Mouse (Mus musculus): ENCODE results near the gene Lpin2.

The Lpin2 gene

DNA sequence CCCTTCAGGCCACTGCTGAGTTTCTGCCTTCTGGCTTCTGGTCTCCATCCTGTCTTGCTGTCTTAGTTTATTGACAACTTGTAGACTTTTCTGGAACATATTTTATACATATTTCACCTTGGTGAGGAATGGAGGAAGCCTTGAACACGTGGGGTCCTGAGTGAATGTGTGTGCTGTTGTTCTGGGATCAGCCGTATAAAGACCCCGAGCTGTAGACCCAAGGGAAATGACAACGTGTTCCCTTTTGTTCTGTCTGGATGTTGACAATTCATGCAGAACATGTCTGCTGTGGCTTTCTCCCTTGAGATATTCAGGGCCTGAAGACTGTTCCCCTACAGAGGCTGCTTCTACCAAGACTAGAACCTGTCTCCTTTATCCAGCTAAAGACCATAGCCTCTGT is 5.0 kb upstream of the Lpin2 start:
- no peak for DNase-seq (ENCODE audit: low spot score)

DNA sequence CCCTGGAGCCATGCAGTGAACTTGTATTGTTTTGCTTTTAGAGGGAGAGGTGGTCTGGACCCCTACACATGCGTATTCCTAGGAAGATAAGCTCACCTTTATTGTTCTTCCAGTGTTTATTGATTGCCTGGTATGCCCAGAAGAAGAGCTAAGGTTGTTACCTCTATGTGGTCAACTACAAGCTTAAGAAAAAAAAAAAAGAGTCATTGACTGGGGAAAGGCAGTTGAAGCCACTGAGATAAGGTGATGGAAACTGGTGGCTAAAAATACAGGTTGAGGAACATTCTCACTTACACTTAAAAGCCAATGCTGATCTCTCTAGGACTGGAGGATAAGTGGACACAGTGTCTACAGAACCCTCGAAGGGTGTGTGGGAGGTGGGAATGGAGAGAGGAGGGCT is 4.4 kb upstream of the Lpin2 start:
- no peak for DNase-seq (ENCODE audit: low spot score)

DNA sequence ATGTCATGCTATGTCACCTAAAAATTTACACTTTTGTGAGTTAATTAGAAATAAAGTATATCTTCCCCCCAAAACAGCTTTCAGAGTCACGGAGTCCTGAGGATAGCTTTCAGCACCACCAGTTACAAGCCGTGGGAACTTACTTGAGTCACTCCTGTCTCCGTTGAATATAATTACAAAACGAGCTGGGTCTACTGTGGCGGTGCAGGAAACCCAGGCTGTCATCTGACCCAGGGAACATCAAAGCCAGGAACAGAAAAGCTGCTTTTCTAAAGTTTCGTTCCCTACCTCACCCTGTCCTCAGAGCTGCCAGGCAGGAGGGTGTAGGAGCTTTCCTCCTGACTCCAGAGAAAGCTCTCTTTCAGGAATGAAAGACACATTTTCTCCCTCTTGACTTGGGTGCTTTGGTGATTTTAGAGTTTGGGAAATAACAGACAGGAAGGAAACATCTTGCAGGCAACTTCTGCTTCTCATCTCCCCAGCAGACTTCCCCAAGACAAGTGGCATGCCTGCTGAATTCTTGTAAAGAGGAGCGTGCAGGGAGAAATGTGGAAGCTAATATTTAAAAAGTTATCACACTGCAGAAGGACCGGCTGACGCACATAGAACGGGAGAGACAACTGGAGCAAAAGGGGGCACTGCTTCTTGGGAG is 3.7 kb upstream of the Lpin2 start:
- peak; percentile 26 for DNase-seq (ENCODE audit: low spot score)

DNA sequence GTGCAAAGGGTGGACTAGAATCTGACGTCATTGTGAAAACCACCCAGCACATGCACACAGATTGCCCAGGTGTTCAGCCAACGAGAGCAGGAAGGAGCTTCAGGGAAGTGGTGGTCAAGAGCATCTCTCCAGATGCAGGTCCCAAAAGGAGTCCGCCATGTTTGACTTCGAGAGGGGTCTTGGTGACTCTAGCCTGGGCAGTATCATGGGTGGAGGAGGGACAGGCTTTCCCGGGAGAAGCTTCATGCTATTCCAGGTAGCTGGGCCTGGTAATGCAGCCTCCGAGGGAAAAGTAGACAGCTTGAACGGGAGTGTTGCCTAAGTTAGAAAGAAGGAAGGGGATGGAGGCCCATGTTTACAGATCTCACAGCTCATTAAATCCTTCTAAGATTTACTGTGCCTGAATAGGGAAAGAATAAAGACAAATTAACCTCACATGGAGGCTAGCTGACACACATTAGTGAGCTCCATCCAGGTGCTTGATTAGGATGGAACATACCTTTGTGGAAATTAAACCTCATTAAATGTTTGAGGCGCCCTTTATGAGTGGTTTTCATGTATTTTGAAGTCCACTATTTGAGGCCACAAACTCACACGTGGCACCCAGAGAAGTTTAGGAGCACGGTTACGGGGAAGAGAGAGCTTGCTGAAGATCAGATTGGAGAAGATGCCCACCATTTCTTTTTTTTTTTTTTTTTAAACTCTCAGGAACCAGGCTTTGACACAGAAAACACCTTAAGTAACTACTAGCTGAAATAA is 2.6 kb upstream of the Lpin2 start:
- no peak for DNase-seq (ENCODE audit: low spot score)

DNA sequence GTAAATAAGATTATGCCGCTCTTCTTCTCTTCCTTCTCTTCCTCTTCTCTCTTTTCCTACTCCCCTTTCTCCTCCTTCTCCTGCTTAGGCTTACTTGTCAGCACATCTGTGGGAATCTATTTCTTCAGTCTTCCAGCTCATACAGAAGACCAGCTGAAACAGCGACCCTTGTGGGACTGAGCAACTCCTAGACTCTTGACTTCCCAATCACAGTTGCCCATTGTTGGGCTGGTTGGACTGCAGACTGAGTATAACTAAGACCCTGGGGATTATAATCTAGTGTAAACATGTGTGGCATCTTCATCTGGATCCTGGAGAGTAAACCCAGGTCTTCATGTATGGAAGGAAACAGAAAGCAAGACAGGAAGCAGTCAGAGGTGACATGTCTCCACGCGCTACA is 1.8 kb upstream of the Lpin2 start:
- no peak for DNase-seq (ENCODE audit: low spot score)

DNA sequence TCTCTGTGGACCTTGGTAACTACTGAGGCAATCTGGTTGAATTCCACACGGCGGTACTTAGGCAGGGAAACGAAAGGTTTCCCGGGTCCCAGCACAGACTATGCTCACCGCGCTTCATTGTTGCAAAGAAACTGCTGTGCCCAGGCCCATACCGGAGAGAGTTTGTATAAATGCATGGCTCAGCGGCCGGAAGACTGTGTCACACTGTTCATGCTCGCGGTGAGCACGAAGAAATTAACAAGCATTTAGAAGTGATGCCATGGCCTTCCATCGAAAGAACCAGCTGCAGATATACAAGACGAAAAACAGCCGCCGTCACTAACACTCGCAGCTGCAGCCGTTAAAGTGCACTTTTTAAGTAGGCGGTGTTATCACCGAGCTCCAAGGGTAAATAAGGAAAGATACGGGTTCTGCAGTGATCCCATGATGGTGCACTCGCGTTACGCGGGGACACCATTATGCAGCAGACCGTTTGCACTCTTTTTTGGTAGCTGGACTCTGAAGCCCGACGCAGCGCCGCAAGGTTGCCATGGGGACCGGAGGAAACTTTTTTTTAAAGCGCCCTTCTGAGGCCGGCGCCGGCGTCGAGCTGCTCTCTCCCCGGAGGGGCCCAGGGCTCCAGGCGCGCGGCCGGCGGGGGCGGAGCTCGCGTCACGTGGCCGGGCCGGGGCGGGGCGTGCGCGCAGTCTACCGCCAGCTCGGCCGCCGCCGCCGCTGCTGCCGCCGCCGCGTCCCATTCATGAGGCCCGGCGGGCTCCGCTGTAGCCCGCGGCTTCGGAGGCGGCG is 704 bp downstream of the Lpin2 start:
- peak; percentile 94 for DNase-seq (ENCODE audit: low spot score)

DNA sequence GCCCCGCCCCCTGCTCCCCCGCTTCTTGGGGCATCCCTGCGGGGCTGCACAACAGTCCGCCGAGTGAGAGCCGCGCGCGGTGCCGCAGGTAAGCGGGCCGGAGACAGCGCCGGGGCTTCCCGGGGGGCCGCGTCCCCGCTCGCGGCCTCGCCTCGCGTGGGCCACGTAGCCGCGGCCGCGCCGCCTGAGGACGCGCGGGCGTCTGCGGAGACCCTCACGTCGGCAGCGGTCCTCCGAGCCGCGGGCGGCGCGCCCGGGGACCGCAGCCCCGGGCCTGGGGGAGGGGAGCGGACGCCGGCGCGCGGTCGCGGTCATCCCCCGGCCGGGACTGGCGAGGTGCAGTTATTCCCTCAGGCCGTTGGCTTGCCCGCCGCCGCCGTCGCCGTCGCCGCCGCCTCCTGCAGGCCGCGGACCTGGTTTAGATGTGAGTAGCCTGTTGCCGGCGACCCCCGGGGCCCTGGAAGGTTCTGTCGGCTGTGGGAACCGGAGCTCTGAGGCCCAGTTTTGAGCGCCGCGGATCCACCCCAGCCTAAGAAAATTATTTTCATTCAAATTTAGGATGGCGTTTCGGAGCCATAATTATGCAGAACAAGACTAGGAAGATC is 1.4 kb downstream of the Lpin2 start:
- peak; percentile 61 for DNase-seq (ENCODE audit: low spot score)

DNA sequence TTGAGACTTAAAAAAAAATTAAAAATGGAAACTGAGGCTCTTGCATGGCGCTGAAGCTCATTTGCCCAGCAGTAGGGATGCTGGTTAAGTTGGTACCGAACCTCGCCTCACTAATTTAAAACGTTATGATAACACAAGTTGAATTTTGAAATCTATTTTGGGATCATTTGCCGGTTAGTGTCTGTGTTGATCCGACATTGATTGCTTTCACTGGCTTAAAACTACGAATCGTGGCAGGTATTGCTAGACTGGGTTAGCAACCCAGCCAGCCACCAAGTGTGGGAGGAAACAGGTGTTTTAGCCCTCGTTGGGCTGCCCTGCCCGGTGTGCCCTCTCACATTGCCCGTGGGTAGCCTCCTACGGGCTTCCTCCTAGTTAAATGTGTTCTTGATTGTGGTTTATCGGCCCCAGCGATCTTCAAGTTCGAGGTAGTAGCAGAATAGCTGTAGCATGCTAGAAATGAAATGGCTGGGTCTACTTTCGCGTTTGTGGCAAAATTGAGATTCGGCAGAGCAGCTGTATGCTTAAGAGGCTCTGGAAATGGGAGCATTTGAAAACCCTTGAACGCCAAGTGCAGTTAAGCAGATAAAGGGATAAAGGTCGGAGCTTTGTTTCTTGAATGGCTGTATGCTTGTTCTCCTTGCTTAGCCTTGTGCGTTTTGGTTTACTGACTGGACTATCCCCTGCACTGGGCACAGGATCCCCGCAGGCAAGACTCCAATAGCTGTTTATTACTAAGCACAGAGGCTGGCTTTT is 2.2 kb downstream of the Lpin2 start:
- DNase-seq (ENCODE audit: low spot score), result peak; percentile 46

DNA sequence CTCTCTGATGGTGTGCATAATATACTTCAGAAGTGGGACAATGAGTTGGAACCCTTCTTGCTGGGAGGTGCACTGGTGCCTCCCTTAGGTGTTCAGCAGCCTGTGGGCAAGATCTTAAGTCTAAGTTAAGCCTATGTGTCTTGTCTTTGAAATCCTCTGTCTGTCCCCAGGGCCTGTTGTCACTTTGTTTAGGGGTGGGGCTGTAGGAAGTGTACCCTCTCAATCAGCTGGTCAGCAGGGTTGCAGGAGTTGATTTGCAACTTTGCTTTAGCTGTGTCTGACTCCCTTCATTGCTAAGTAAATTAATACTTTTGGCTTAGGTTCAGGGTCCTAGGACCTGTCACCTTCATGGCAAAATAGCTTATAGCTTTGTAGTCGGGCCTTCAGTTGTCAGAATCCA is 3.0 kb downstream of the Lpin2 start:
- DNase-seq (ENCODE audit: low spot score), result no peak

DNA sequence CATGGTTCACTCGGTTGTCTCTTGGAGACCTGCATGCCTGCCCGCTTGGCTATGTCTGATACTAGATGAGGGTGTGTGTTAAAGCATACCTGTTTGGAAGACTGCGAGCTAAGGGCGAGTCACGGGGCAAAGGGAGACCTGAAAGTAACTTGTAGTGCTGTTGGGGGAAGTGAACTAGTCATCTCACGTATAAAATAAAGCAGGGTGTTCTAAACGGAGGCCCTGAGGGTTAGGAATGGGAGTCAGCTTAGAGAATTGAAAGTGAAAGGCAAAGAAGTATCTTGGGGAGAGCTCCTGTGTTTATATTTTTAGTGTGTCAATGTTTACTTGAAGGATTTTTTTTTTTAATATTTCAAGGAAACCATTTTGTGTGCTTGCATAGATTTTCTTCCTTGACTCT is 8.2 kb downstream of the Lpin2 start:
- no peak for DNase-seq (ENCODE audit: low spot score)

DNA sequence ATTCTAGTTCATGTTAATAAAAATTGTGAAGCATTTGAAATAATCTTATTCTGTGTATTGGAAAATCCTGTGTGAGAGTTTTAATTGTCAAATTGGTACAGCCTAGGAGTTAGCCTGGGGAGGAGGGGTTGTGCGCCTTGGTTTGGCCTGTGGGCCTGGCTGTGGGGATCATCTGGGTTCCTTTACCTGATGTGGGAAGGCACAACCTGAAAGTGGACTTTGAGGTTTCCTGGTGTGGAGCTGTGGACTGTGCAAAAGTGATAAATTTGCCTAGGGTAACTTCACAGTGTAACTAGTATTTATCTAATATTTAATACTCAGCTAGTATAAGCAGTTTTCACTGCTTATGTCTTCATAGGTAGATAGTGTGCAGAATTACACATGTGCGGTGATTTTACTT is 8.7 kb downstream of the Lpin2 start:
- no peak for DNase-seq (ENCODE audit: low spot score)

DNA sequence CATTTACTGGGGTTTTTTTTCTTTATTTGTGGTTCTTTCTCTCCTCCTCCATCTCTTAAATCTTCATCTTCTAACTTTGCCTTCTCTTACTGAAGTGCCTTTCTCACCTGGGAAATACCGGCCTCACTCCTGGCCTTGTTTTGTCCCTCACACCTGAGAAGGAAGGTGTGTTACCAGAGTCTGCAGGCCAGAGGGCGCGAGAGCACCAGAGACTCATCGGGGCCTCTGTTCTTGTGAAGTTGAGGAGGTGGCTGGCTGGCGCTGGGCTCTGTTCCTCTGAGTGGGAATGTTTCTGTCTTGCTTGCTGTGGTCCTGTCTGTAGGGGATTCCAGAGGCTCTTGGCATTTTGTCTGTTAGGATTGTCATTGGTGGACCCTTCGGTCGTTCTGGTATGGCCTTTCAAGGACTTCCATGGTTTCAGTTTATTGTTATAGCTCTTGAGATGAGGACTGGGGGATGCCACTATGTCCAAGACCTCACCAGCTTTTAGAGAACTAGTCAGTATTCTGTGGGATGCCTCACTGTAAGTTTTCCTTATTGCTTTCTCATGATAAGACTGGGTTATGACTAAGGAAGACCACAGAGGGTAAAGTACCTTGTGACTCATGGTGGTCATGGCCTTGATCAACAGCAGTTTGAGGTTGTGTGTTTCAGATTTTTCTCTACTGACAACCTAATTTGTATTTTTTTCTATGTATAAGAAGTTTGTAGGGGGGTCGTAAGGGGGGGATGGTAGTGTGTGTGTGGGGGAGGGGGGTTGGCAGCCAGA is 9.5 kb downstream of the Lpin2 start:
- DNase-seq (ENCODE audit: low spot score), result no peak

DNA sequence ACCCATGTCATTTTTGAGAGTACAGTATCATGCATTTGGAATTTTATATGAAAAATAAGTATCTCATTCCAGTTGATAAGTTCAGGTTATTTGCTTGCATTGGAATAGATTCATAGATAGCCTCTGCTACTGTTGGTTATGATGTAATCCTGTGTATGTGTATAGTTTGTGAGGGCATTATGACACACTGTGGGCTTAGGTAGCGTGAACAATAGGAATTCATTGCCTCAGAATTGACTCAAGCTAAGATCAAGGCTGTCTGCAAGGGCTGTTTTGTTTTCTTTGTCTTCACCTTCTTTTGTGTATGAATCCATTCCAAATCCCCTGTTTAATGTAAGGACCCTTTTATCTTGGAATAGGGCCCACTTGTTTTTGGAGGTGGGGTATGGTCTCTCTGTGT is 10.7 kb downstream of the Lpin2 start:
- no peak for DNase-seq (ENCODE audit: low spot score)

DNA sequence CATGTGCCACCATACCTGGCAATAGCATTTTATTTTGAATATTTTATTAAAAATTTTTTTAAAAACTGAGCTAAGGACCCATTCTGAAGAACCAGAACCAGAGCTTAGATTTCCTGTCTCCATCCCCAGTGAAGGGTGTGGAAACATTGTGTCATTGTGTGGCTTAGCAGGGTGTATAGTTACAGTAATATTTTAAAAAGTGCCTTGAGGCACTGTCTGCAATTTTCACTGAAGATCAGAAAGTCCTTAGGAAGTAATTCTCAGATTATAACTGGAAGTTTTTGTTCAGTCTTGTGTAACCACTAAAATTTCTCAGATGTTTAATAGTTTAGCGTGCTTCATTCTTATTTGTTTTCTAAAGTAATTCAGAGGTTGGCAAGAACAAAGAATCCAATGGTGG is 11.1 kb downstream of the Lpin2 start:
- DNase-seq (ENCODE audit: low spot score), result no peak

DNA sequence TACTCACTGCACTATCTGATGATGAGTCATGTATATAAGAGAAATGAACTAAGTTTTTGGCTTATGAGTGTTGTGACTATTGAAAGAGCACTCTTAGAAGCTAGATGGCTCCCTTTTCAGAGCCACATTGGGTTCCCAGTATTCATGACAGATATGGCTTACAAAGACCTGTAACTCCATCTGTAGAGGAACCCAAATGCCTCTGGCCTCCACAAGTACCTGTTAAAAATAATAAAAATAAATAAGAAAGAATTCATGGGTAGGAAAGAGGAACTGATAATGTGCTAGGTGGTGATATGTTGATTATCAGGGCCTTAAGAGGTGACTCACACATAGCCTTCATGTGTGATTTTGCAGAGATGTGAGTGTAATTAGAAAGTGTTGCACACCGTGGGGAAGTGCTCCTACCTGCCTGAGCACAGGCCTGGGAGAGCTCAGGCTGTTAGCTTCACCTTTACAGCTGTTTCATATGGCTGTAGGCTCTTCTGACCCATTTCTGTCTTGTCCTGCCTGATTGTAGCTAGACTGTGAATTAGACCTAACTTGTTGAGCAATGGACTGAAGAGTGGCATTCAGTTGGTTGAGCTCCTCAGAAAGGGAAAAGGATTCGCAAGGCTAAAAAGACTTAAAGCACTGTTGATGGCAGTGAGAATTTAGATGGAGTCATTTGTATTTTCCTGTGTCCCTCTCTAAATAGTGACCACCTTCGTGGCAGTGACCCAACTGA is 12.7 kb downstream of the Lpin2 start:
- DNase-seq (ENCODE audit: low spot score), result no peak

DNA sequence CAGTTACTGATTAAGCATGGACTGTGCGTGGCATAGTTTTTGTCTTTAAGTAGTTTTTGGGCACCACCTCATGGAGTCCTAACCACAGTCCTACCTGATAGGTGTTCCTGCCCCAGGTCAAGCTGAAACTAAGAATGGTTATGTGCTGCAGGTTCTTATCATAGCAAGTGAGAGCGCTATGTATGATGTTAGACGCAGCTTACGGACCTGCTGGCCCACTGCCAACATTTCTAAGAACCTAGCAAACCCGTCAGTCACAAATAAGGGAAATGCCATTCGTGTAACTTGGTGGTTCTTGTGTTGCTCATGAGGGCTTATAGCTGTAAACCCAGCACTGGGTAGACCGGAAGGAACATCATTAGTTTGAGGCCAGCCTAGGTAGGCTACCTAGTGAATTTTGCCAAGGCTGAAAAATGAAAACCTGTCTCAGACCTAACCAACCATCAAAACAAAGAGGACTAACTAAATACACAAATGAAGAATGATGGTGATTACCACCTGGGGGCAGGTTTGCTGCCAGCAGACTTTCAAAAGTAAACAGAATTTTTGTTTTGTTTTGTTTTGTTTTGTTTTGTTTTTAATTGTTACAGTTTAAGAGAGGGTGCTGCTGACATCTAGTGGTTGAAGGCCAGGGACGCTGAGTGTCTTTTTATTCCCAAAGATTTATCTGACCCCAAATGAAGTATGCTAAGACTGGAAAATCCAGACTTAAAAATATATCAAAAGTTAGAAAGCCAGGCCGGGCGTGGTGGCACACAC is 13.5 kb downstream of the Lpin2 start:
- peak; percentile 29 for DNase-seq (ENCODE audit: low spot score)

DNA sequence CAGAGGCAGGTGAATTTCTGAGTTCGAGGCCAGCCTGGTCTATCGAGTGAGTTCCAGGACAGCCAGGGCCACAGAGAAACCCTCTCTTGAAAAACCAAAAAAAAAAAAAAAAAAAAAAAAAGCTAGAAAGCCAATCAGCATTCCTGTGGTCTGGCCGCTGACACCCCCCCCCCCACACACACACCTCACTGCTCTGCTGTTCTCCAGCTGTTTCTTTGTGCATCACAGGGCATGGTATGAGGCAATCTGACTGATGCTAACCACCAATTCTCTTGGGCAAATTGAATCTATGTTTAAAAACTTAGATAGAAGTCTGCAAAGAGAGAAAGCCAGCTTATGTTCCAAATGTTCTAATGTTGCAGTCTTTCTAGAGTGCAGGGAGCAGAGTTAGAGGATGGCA is 14.1 kb downstream of the Lpin2 start:
- DNase-seq (ENCODE audit: low spot score), result no peak

DNA sequence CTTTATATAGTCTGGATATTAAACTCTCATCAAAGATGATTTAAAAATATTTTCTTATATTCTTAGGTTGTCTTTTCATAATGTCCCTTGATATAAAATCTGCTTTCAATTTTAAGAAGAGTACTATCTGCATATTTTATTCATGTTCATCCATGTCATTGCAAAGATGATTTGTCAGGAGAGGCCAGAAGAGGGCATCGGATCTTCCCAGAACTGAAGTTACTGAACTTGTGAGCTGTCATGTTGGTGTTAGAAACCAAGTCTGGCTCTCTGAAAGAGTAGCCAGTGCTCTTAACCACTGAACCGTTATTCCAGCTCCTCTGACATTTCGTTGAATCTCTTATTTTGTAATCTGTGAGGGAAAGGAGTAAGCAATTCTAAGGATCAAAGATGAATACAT is 17.0 kb downstream of the Lpin2 start:
- DNase-seq (ENCODE audit: low spot score), result no peak

DNA sequence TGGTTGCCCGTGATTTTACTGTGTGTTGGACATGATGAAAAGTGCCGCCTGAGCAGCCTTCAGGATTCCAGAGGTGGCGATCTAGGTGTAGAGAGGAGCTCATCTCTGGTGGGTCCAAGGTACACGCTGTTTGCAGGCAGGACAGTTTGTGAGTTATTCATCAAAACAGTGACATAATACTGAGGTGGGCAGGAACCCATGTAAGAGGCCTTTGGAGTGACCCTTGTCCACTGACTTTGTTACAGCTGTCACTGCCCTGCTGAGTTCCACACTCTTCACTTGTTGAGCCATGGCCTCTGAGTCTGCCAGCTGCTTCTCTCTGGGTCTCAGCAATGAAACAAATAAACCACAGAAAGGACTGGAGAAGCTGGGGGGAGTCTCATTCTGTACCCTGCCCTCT is 19.8 kb downstream of the Lpin2 start:
- DNase-seq (ENCODE audit: low spot score), result peak; percentile 31

Data from embryo, embryonic 10.5 days (tissue).